Mouse (Mus musculus) midbrain, postnatal 0 days (tissue): Measurements from ENCODE around the gene Ift52. TPM values are rescaled to one million over a fixed set of nuclear protein-coding genes. Genes with fewer than 3 reads are reported as not detected.

Experiments
- ATAC-seq: fragments of 200-750 bp; cut with Nextera tagmentation; 2 replicates; pipeline ENCODE4 v1.8.0; 2017; ENCODE audit warnings: moderate number of reproducible peaks, mild to moderate bottlenecking, moderate TSS enrichment, moderate library complexity; ENCODE audit not compliant: low FRiP score
- DNase-seq: peaks from one replicate; pipeline ENCODE4 v3.0.0-alpha.2; 2015; ENCODE audit warnings: low spot score
- H3K27ac ChIP-seq: fragments of 300-500 bp; sonication (generic); 2 replicates; pipeline ENCODE4 v1.5.1; 2014; ENCODE audit warnings: low read depth, mild to moderate bottlenecking, low read length, mixed read lengths
- H3K27me3 ChIP-seq: fragments of 300-500 bp; sonication (generic); 2 replicates; pipeline ENCODE4 v1.6.1; 2014; ENCODE audit warnings: low read length, control low read depth, mixed read lengths; ENCODE audit not compliant: insufficient read depth
- H3K36me3 ChIP-seq: fragments of 300-500 bp; sonication (generic); 2 replicates; pipeline ENCODE4 v1.6.1; 2014; ENCODE audit warnings: low read length, control low read depth, mixed read lengths; ENCODE audit not compliant: insufficient read depth
- H3K4me1 ChIP-seq: fragments of 300-500 bp; sonication (generic); 2 replicates; pipeline ENCODE4 v1.6.1; 2014; ENCODE audit warnings: mild to moderate bottlenecking, control low read depth, antibody characterized with exemption, low read length, mixed read lengths; ENCODE audit not compliant: insufficient read depth
- H3K4me2 ChIP-seq: fragments of 300-500 bp; sonication (generic); 2 replicates; pipeline ENCODE4 v1.6.1; 2014; ENCODE audit warnings: low read depth, mild to moderate bottlenecking, low read length, mixed read lengths; ENCODE audit not compliant: poor library complexity, severe bottlenecking
- H3K4me3 ChIP-seq: fragments of 300-500 bp; sonication (generic); 2 replicates; pipeline ENCODE4 v1.5.1; 2014; ENCODE audit warnings: low read depth, mild to moderate bottlenecking, low read length, moderate library complexity
- H3K9ac ChIP-seq: fragments of 300-500 bp; sonication (generic); replicated peaks from 2 replicates; pipeline ENCODE4 v1.6.1; 2014; ENCODE audit warnings: mild to moderate bottlenecking, low read length, moderate library complexity, mixed read lengths; ENCODE audit not compliant: poor library complexity, severe bottlenecking
- H3K9me3 ChIP-seq: fragments of 300-500 bp; sonication (generic); 2 replicates; pipeline ENCODE4 v1.6.1; 2016; ENCODE audit warnings: low read length, control low read depth
- CTCF ChIP-seq: IDR thresholded peaks from 2 replicates; pipeline ENCODE4 v1.5.1; 2016; ENCODE audit warnings: antibody characterized with exemption, mild to moderate bottlenecking
- WGBS: fragments of 180-500 bp; shearing (Covaris S2); extraction: QIAGEN DNeasy Blood & Tissue Kit; methylation state at CpG from one replicate; pipeline ENCODE4 v1.1.7; 2014; 5-methylcytosine and 5-hydroxymethylcytosine counted together
- polyA plus RNA-seq: library from polyadenylated mRNA; unstranded; fragments of >200 nt; fragmentation: Nextera tagmentation; extraction: Ambion mirVana; gene quantifications from 2 replicates; pipeline ENCODE4 v1.2.1, GENCODE M21; 2015
- total RNA-seq: library from RNA; depleted of rRNA; stranded (reverse); fragments of >200 nt; gene quantifications from 2 replicates; pipeline ENCODE4 v1.2.3, GENCODE M21; 2014

Ift52 gene
- total and polyA plus RNA-seq, 2 experiments from 2014 or later, result 29.8 to 31.2 TPM

DNA sequence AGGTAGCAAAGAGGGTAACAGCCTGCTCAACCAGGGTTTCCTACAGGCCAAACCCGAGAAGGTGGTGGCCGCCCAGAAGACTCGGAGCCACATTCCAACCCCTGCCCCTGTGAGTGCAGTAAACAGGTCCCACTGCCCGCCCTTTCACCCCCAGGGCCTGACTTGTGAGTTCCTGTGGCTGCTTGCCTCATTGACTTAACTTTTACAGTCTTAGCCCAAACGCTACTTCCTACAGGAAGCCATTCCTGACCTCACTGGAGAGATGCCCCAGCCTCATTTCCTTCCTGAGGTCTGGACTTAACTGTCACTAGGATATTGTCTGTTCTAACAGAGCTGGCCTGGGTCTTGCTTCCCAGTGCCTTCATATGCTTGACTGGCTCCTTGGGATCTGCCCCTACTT, 65.4 kb downstream of the Ift52 start:
- ATAC-seq (no peak), DNase-seq (no peak)
- Histone ChIP-seq H3K36me3 (no peaks in the 10 kb centered on the region), H3K4me1 (no peaks in the 10 kb centered on the region), H3K4me2 (no peak overlapping the region), H3K9ac (no peak overlapping the region), H3K27me3 (no peaks in the 10 kb centered on the region), H3K4me3 (no peak overlapping the region), H3K27ac (no peak overlapping the region), H3K9me3 (no peaks in the 10 kb centered on the region)
- no peak for TF ChIP-seq CTCF
- 82% methylated on average over 4 of the region's 5 CpGs for WGBS

GRCm38 (mm10) chr2:163084519-163084918, 67.4 kb downstream of the Ift52 start:
- ATAC-seq, result no peak

GRCm38 (mm10) chr2:163085047-163085446, 67.9 kb downstream of the Ift52 start:
- DNase-seq (no peak), ATAC-seq (no peak)
- H3K4me1 ChIP-seq, result no peaks in the 10 kb centered on the region
- H3K27me3 ChIP-seq, result no peaks in the 10 kb centered on the region
- no peak overlapping the region for H3K27ac ChIP-seq
- no peak overlapping the region for H3K4me2 ChIP-seq
- H3K36me3 ChIP-seq, result no peaks in the 10 kb centered on the region
- no peak overlapping the region for H3K9ac ChIP-seq
- no peaks in the 10 kb centered on the region for H3K9me3 ChIP-seq
- H3K4me3 ChIP-seq, result no peak overlapping the region
- TF ChIP-seq CTCF, result no peak
- WGBS, result 86% methylated on average over 6 of the region's 6 CpGs

More at GRCm38 (mm10) chr2:163084519-163084918, 67.4 kb downstream of the Ift52 start:
- H3K9ac ChIP-seq, result no peak overlapping the region
- TF ChIP-seq CTCF, result no peak
- WGBS, result 96% methylated on average over 3 of the region's 3 CpGs
- H3K27me3 ChIP-seq, result no peaks in the 10 kb centered on the region
- H3K9me3 ChIP-seq, result no peaks in the 10 kb centered on the region
- H3K4me2 ChIP-seq, result no peak overlapping the region
- DNase-seq, result no peak
- H3K4me3 ChIP-seq, result no peak overlapping the region
- H3K36me3 ChIP-seq, result no peaks in the 10 kb centered on the region
- H3K4me1 ChIP-seq, result no peaks in the 10 kb centered on the region
- no peak overlapping the region for H3K27ac ChIP-seq

DNA sequence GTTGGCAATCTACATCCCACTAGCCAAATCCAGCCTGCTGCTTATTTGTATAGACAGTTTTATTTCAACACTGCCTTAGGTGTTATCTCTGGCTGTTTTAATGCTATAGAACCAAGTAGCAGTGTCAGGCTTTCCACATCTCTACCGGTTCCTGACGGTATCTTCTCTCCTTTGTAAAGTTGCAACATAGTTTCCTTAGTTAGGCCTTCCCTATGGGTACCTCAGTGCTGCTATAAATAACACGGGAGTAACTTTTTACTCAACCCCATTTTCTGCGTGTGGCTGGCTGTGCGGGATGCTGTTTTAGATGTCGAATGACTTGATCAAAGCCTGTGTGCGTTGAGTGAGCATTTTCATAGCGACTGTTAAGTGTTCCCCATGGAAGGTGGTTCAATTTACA, 69.4 kb downstream of the Ift52 start:
- H3K9me3 ChIP-seq, result no peaks in the 10 kb centered on the region
- no peak overlapping the region for H3K9ac ChIP-seq
- no peak overlapping the region for H3K4me2 ChIP-seq
- H3K27me3 ChIP-seq, result no peaks in the 10 kb centered on the region
- WGBS, result 84% methylated on average over 8 of the region's 8 CpGs
- TF ChIP-seq CTCF, result no peak
- no peak overlapping the region for H3K4me3 ChIP-seq
- H3K36me3 ChIP-seq, result no peaks in the 10 kb centered on the region
- no peak for DNase-seq
- no peaks in the 10 kb centered on the region for H3K4me1 ChIP-seq
- H3K27ac ChIP-seq, result no peak overlapping the region
- no peak for ATAC-seq

DNA sequence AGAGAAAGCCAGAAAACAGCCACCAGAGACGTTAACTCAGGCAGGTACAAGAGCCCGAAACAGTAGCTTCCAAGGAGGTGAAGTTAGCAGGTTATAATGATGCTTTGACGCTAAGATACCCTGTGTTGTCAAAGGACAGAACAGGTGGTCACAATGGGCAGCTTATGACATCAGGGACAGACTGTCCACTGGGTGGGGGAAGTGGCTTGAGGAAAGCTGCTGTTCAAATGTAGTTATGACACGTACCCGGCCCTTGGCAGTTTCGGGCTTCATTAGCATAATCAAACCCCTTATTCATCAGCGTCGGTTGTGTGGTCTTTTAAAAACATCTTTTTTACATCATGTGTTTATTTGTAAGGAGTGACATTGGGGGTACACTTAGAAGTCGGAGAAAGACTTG, 70.6 kb downstream of the Ift52 start, which contains the start of gene Gtsf1l:
Gene Gtsf1l (minus strand): TSS at position 128 of the 400 bp plus-strand sequence.
- TF ChIP-seq CTCF, result no peak
- Histone ChIP-seq H3K9me3 (no peaks in the 10 kb centered on the region), H3K9ac (no peak within 1 kb of the TSS)

GRCm38 (mm10) chr2:163089475-163090123, 72.4 kb downstream of the Ift52 start:
- H3K4me2 ChIP-seq, result no peak overlapping the region
- WGBS, result 78% methylated on average over 5 of the region's 5 CpGs
- DNase-seq (no peak), ATAC-seq (no peak)
- no peak overlapping the region for H3K27ac ChIP-seq
- H3K27me3 ChIP-seq, result no peaks in the 10 kb centered on the region
- peak; percentile 46; the same call in 1 of the 2 replicates for TF ChIP-seq CTCF
- no peak overlapping the region for H3K9ac ChIP-seq
- H3K36me3 ChIP-seq, result no peaks in the 10 kb centered on the region
- no peak overlapping the region for H3K4me3 ChIP-seq
- no peaks in the 10 kb centered on the region for H3K9me3 ChIP-seq
- H3K4me1 ChIP-seq, result no peaks in the 10 kb centered on the region

More for the DNA sequence above, 70.6 kb downstream of the Ift52 start, which contains the start of gene Gtsf1l:
- 89% methylated on average over 9 of the region's 9 CpGs for WGBS
- DNase-seq (no peak), ATAC-seq (no peak)
- no peak within 1 kb of the TSS for H3K4me3 ChIP-seq
- H3K27me3 ChIP-seq, result no peaks in the 10 kb centered on the region
- H3K4me2 ChIP-seq, result no peak within 1 kb of the TSS
- no peaks in the 10 kb centered on the region for H3K36me3 ChIP-seq
- H3K27ac ChIP-seq, result no peak within 1 kb of the TSS
- H3K4me1 ChIP-seq, result no peaks in the 10 kb centered on the region
